Mouse (Mus musculus) MEL (cell line): ENCODE results near the gene Adprm.

Source experiments
- CTCF ChIP-seq, 3 experiments: IDR thresholded peaks in 2 of 3; conservative IDR thresholded peaks in 1 of 3; 2 replicates each; pipeline ENCODE4 v1.5.1; 2011 to 2012; ENCODE audit warnings: low read length in 3 of 3, low read depth in 2 of 3, mild to moderate bottlenecking in 2 of 3, improper control_type of control experiment in 1 of 3, inconsistent platforms in 1 of 3, mixed read lengths in 1 of 3, moderate library complexity in 1 of 3; ENCODE audit not compliant: control insufficient read depth in 1 of 3, insufficient read depth in 1 of 3, poor library complexity in 1 of 3, severe bottlenecking in 1 of 3
- E2F4 ChIP-seq: IDR thresholded peaks from 2 replicates; pipeline ENCODE4 v1.6.1; 2011; ENCODE audit warnings: low read depth, low read length, improper control_type of control experiment, borderline replicate concordance
- HCFC1 ChIP-seq: IDR thresholded peaks from 2 replicates; pipeline ENCODE4 v1.6.1; 2012; ENCODE audit warnings: low read depth, mild to moderate bottlenecking, inconsistent platforms, low read length, improper control_type of control experiment, moderate library complexity
- JUND ChIP-seq: IDR thresholded peaks from 2 replicates; pipeline ENCODE4 v1.6.1; 2011; ENCODE audit warnings: low read depth, mild to moderate bottlenecking, improper control_type of control experiment, low read length
- MAX ChIP-seq: IDR thresholded peaks from 2 replicates; pipeline ENCODE4 v1.6.1; 2011; ENCODE audit warnings: low read length, improper control_type of control experiment
- POLR2A ChIP-seq, 2 experiments: IDR thresholded peaks; 2 replicates each; pipeline ENCODE4 v1.6.1; 2011 to 2012; ENCODE audit warnings: low read length in 2 of 2, mild to moderate bottlenecking in 2 of 2, control low read depth in 1 of 2, improper control_type of control experiment in 1 of 2, low read depth in 1 of 2, moderate library complexity in 1 of 2; ENCODE audit not compliant: control insufficient read depth in 1 of 2, insufficient read depth in 1 of 2, poor library complexity in 1 of 2
- POLR2AphosphoS5 ChIP-seq: IDR thresholded peaks from 2 replicates; pipeline ENCODE4 v1.6.1; 2012; ENCODE audit warnings: low read depth, borderline replicate concordance, mild to moderate bottlenecking, inconsistent platforms, low read length, moderate library complexity, mixed read lengths
- RAD21 ChIP-seq: IDR thresholded peaks from 2 replicates; pipeline ENCODE4 v1.6.1; 2011; ENCODE audit warnings: mild to moderate bottlenecking, low read depth, low read length, improper control_type of control experiment
- RCOR1 ChIP-seq: IDR thresholded peaks from 2 replicates; pipeline ENCODE4 v1.6.1; 2012; ENCODE audit warnings: low read depth, mild to moderate bottlenecking, inconsistent platforms, low read length, improper control_type of control experiment
- SIN3A ChIP-seq: IDR thresholded peaks from 2 replicates; pipeline ENCODE4 v1.6.1; 2012; ENCODE audit warnings: low read length, improper control_type of control experiment, inconsistent platforms
- TAL1 ChIP-seq: IDR thresholded peaks from 2 replicates; pipeline ENCODE4 v1.6.1; 2012; ENCODE audit warnings: mild to moderate bottlenecking, inconsistent platforms, low read length, moderate library complexity, mixed read lengths
- ZKSCAN1 ChIP-seq: IDR thresholded peaks from 2 replicates; pipeline ENCODE4 v1.6.1; 2012; ENCODE audit warnings: low read depth, mild to moderate bottlenecking, inconsistent platforms, low read length, improper control_type of control experiment, moderate library complexity

GRCm38 (mm10) chr11:67062726-67063125 is 10.3 kb upstream of the Adprm start:
- TF ChIP-seq CTCF (IDR thresholded peaks at IDR 0.05 in 2 of 3, conservative IDR thresholded peaks at IDR 0.05 in 1 of 3; ENCODE audit: control insufficient read depth in 1 of 3, insufficient read depth in 1 of 3, low read depth in 2 of 3, low read length in 3 of 3, poor library complexity in 1 of 3, severe bottlenecking in 1 of 3) = no peak
- TF ChIP-seq POLR2A (IDR thresholded peaks at IDR 0.05; ENCODE audit: control insufficient read depth in 1 of 2, insufficient read depth in 1 of 2, low read depth in 1 of 2, low read length in 2 of 2, poor library complexity in 1 of 2) = no peak
- TF ChIP-seq TAL1 = no peak
- no peak for TF ChIP-seq E2F4
- TF ChIP-seq JUND = no peak
- no peak for TF ChIP-seq RCOR1
- no peak for TF ChIP-seq HCFC1
- no peak for TF ChIP-seq ZKSCAN1
- TF ChIP-seq POLR2AphosphoS5 = no peak
- no peak for TF ChIP-seq MAX
- no peak for TF ChIP-seq RAD21
- no peak for TF ChIP-seq SIN3A
